Mouse (Mus musculus) liver, adult 2 months (tissue): Measurements from ENCODE around the gene Iyd.

Source experiments
- CTCF ChIP-seq: fragments of 200-500 bp; IDR thresholded peaks from 2 replicates; pipeline ENCODE4 v1.5.1; 2011; ENCODE audit warnings: low read depth, low read length, control low read depth
- POLR2A ChIP-seq: fragments of 200-500 bp; IDR thresholded peaks from 2 replicates; pipeline ENCODE4 v1.6.1; 2011; ENCODE audit warnings: low read length, control low read depth; ENCODE audit not compliant: insufficient read depth; ENCODE audit errors: extremely low read depth

DNA sequence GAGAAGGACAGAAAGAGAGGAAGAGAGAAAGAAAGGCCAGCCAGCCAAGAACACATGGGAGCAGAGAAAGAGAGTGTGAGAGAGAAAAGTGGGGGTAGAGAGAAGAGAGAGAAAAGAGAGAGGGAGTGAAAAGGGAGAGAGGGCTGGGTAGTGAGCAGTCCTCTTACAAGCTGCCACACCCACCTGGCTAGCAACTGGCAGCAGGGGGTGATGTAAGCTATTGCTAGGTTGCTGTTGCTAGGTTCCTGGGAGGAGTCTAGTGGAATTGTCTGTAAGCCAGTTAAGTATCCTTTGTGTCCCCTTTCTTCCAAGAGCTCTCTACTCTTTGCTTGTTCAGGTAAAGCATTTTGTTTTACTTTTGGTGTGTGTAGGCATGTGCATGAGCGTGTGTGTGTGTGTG is 25.4 kb upstream of the Iyd start:
- TF ChIP-seq POLR2A (no peak), CTCF (no peak)
